Mouse (Mus musculus): ENCODE measurements around the gene Smim5. TPM values are rescaled to one million over a fixed set of nuclear protein-coding genes. Genes with fewer than 3 reads are reported as not detected.

The Smim5 gene
- total RNA-seq (2023): not detected

GRCm38 (mm10) chr11:115899486-115900266 is at the start of gene Smim5:
Gene Smim5, plus strand, starts transcription at chr11:115899966.

GRCm38 (mm10) chr11:115858354-115858753 is 41.4 kb upstream of the Smim5 start, which contains the start of gene Myo15b:
Gene Myo15b, plus strand, starts transcription at chr11:115858406.

GRCm38 (mm10) chr11:115911632-115912376 is 12.0 kb downstream of the Smim5 start, which contains the start of gene Smim6:
Gene Smim6, plus strand, starts transcription at chr11:115912017.

GRCm38 (mm10) chr11:115933108-115933746 is 33.5 kb downstream of the Smim5 start, which contains the start of the genes Sap30bp and Recql5:
Gene Sap30bp, plus strand, starts transcription at chr11:115933282.
Gene Recql5, minus strand, starts transcription at chr11:115933477.

Other genes with a start within 250 kb of the Smim5 start
- gene Grb2, start 191.4 kb upstream of the Smim5 start, total RNA-seq (2023): 140 TPM
- 45.5 TPM for gene Tmem94, start 134.5 kb upstream of the Smim5 start, total RNA-seq (2023)
- gene Caskin2, start 86.3 kb upstream of the Smim5 start, total RNA-seq (2023): 1.1 TPM
- 16.3 TPM for gene Tsen54, start 85.2 kb upstream of the Smim5 start, total RNA-seq (2023)
- gene Llgl2, start 75.9 kb upstream of the Smim5 start, total RNA-seq (2023): 24.1 TPM
- gene Myo15b, start 41.6 kb upstream of the Smim5 start, total RNA-seq (2023): not detected
- not detected for gene Smim6, start 12.1 kb downstream of the Smim5 start, total RNA-seq (2023)
- gene Sap30bp, start 33.3 kb downstream of the Smim5 start, total RNA-seq (2023): 56.8 TPM
- gene Recql5, start 33.5 kb downstream of the Smim5 start, total RNA-seq (2023): 18.0 TPM
- gene Itgb4, start 74.7 kb downstream of the Smim5 start, total RNA-seq (2023): not detected
- 12.6 TPM for gene Galk1, start 112.8 kb downstream of the Smim5 start, total RNA-seq (2023)
- 1,542 TPM for gene H3f3b, start 128.0 kb downstream of the Smim5 start, total RNA-seq (2023)
- 62.9 TPM for gene Unk, start 130.4 kb downstream of the Smim5 start, total RNA-seq (2023)
- 71.6 TPM for gene Unc13d, start 178.0 kb downstream of the Smim5 start, total RNA-seq (2023)
- gene Wbp2, start 187.0 kb downstream of the Smim5 start, total RNA-seq (2023): 192 TPM
- gene Trim47, start 227.2 kb downstream of the Smim5 start, total RNA-seq (2023): 0.73 TPM
- gene Trim65, start 231.2 kb downstream of the Smim5 start, total RNA-seq (2023): 30.5 TPM
- 49.6 TPM for gene Mrpl38, start 238.9 kb downstream of the Smim5 start, total RNA-seq (2023)